Mouse (Mus musculus) kidney, embryonic 16.5 days (tissue): ENCODE data around the gene Enox2. TPM values are rescaled to one million over a fixed set of nuclear protein-coding genes. Genes with fewer than 3 reads are reported as not detected.

Source experiments
- ATAC-seq: fragments of 200-750 bp; cut with Nextera tagmentation; 2 replicates; pipeline ENCODE4 v1.8.0; 2017; ENCODE audit warnings: moderate TSS enrichment; ENCODE audit not compliant: low FRiP score, low TSS enrichment
- H3K27ac ChIP-seq: fragments of 300-500 bp; sonication (generic); 2 replicates; pipeline ENCODE4 v1.5.1; 2014; ENCODE audit warnings: low read length
- H3K27me3 ChIP-seq: fragments of 300-500 bp; sonication (generic); 2 replicates; pipeline ENCODE4 v1.6.1; 2014; ENCODE audit warnings: low read length, control low read depth, mixed read lengths; ENCODE audit not compliant: insufficient read depth
- H3K36me3 ChIP-seq: fragments of 300-500 bp; sonication (generic); 2 replicates; pipeline ENCODE4 v1.6.1; 2014; ENCODE audit warnings: low read length, control low read depth, mixed read lengths; ENCODE audit not compliant: insufficient read depth
- H3K4me1 ChIP-seq: fragments of 300-500 bp; sonication (generic); 2 replicates; pipeline ENCODE4 v1.6.1; 2014; ENCODE audit warnings: low read length, control low read depth, mixed read lengths; ENCODE audit not compliant: insufficient read depth
- H3K4me2 ChIP-seq: fragments of 300-500 bp; sonication (generic); replicated peaks from 2 replicates; pipeline ENCODE4 v1.6.1; 2014; ENCODE audit warnings: low read depth, low read length
- H3K4me3 ChIP-seq: fragments of 300-500 bp; sonication (generic); 2 replicates; pipeline ENCODE4 v1.5.1; 2014; ENCODE audit warnings: mild to moderate bottlenecking, low read length
- H3K9ac ChIP-seq: fragments of 300-500 bp; sonication (generic); replicated peaks from 2 replicates; pipeline ENCODE4 v1.6.1; 2014; ENCODE audit warnings: low read length
- H3K9me3 ChIP-seq: fragments of 300-500 bp; sonication (generic); 2 replicates; pipeline ENCODE4 v1.6.1; 2016; ENCODE audit warnings: low read length, control low read depth
- WGBS: fragments of 180-500 bp; shearing (Covaris S2); extraction: QIAGEN DNeasy Blood & Tissue Kit; methylation state at CpG from one replicate; pipeline ENCODE4 v1.1.7; 2014; 5-methylcytosine and 5-hydroxymethylcytosine counted together
- polyA plus RNA-seq: library from polyadenylated mRNA; unstranded; fragments of >200 nt; fragmentation: Nextera tagmentation; extraction: Ambion mirVana; gene quantifications from 2 replicates; pipeline ENCODE4 v1.2.1, GENCODE M21; 2015

The Enox2 gene
- polyA plus RNA-seq, 1 experiment from 2014 or later = 8.1 TPM

DNA sequence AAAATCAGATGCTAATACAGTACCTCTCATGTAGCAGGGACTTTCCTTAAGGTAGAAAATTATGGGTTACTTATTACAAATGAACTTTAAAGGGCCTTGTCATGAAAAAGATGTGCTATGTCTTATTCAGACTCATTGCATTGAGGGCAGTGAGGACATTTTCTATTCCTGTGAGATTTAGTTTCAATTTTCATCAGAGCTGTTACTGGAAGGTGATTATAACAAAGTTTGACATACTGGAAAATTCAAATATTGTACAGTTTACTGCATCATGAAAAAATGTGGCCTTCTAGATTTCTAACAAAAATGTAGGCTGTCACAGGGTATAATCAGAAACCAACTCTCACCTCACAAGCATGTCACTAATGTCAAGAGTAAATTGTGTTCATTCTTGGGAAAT lies 242.9 kb downstream of the Enox2 start:
- Histone ChIP-seq H3K27me3 (no peaks in the 10 kb centered on the region), H3K27ac (no peak overlapping the region), H3K36me3 (no peaks in the 10 kb centered on the region), H3K9ac (no peak overlapping the region), H3K4me1 (no peaks in the 10 kb centered on the region), H3K4me2 (no peak overlapping the region), H3K9me3 (no peaks in the 10 kb centered on the region), H3K4me3 (no peak overlapping the region)
- no peak for ATAC-seq

DNA sequence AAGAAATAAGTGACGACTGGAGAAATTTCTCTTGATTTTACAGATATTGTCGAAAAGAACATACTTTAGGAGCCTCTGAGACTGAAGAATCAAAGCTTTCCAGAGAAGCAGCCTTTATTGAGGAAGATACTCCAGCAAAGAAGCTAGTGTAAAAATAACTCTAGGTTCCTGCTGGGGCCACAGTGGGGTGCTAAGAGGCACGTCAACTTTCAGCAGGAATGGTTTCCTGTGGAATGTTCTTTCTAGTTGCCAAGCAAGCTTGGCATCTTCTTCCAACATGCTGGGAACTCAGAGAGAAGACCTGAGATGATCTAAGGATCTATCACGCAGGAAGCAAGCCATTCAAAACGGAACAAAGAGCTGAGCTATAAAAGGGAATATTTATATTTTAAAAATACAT lies 278.3 kb downstream of the Enox2 start:
- ATAC-seq = no peak
- 63% methylated on average over 5 of the region's 5 CpGs for WGBS
- Histone ChIP-seq H3K4me1 (no peaks in the 10 kb centered on the region), H3K4me2 (no peak overlapping the region), H3K27me3 (no peaks in the 10 kb centered on the region), H3K9ac (no peak overlapping the region), H3K36me3 (no peaks in the 10 kb centered on the region), H3K4me3 (no peak overlapping the region), H3K27ac (no peak overlapping the region), H3K9me3 (no peaks in the 10 kb centered on the region)

DNA sequence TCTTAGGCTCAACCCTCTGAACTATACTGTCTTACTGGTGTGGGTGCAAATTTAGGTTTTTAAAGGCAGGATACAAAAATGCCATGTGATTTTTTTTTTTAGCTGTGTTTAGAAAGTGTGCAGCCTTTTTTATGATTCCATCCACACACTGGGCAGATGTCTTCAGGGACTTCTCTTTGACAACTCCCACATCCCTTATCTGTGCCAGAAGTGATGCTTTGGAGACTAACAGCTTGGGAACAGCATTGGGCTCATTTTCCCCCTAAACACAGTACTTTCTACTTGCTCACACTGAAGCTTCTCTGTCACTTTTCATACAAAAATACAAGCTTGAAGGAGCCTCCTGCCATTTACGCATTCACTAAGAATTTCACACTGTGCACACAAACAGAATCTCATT lies 282.4 kb downstream of the Enox2 start:
- Histone ChIP-seq H3K27me3 (no peaks in the 10 kb centered on the region), H3K9ac (no peak overlapping the region), H3K4me1 (no peaks in the 10 kb centered on the region), H3K4me2 (no peak overlapping the region), H3K4me3 (no peak overlapping the region), H3K36me3 (no peaks in the 10 kb centered on the region), H3K27ac (no peak overlapping the region), H3K9me3 (no peaks in the 10 kb centered on the region)
- ATAC-seq = no peak
- WGBS = 87% methylated on average over 1 of the region's 1 CpGs

DNA sequence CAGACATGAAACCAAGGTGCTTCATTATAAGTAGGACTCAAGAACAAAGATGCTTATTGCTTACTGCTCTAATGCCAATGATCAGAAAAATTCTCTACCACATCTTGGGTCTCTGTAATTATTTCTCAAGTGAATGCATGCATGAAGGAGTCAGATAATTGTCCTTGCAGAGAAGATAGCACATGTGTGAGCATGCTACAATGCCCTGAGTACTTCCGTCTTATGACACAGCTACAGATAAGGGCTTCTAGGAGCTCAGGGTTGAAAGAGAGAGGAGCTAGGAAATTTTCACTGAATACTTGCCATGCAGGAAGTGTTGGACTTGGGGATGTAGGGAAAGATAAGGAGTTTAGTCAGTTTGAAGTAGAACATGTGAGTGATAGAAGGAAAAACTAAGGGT lies 285.2 kb downstream of the Enox2 start:
- no peak for ATAC-seq
- Histone ChIP-seq H3K9ac (no peak overlapping the region), H3K36me3 (no peaks in the 10 kb centered on the region), H3K4me2 (no peak overlapping the region), H3K9me3 (no peaks in the 10 kb centered on the region), H3K27ac (no peak overlapping the region), H3K4me1 (no peaks in the 10 kb centered on the region), H3K27me3 (no peaks in the 10 kb centered on the region), H3K4me3 (no peak overlapping the region)
- 83% methylated on average over 1 of the region's 1 CpGs for WGBS

DNA sequence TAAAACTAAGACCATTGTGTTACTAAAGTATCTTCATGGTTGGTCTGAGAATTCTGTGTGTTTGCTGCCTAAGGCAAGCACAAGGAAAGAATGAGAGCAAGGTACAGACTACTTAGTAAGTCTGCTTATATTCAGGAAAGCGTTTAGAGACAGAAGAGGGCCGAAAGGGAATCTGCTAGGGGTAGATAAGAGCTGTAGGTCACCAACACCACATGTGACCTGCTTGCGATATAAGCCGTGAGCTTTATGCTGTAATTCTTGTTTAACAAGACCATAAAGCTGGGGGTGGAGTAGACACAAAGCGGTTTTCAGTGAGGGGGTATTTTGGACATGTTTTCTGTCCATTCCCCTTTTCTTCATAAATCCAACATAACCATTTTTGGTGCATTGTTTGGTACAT lies 302.4 kb downstream of the Enox2 start:
- Histone ChIP-seq H3K4me1 (no peaks in the 10 kb centered on the region), H3K9ac (no peak overlapping the region), H3K9me3 (no peaks in the 10 kb centered on the region; the same call in 1 of the 2 replicates), H3K27ac (no peak overlapping the region), H3K4me3 (no peak overlapping the region), H3K27me3 (no peaks in the 10 kb centered on the region), H3K4me2 (no peak overlapping the region), H3K36me3 (no peaks in the 10 kb centered on the region)
- no peak for ATAC-seq
- WGBS = 81% methylated on average over 5 of the region's 5 CpGs

DNA sequence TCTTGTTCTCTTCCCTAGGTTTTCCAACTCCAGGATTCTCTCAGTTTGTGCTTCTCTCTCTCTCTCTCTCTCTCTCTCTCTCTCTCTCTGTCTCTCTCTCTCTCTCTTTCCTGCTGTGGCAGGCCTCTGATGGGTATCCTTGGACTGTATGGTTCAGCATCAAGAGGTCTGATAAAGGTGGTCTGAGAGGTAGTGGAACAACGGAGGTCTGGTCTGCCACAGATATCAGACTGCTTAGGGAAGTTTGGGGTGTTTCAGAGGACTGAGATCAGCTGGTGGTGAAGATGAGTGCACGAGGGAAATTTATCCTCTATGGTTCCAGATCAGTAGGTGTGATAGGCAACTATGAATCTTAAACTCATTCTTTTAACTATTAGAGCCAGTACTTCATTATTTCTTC lies 303.6 kb downstream of the Enox2 start:
- Histone ChIP-seq H3K4me1 (no peaks in the 10 kb centered on the region), H3K27me3 (no peaks in the 10 kb centered on the region), H3K4me2 (no peak overlapping the region), H3K9me3 (no peaks in the 10 kb centered on the region; the same call in 1 of the 2 replicates), H3K4me3 (no peak overlapping the region), H3K36me3 (no peaks in the 10 kb centered on the region), H3K27ac (no peak overlapping the region), H3K9ac (no peak overlapping the region)
- ATAC-seq = no peak
- 86% methylated on average over 2 of the region's 2 CpGs for WGBS

Other genes starting within 250 kb of the Enox2 start
- gene Arhgap36, start 175.7 kb upstream of the Enox2 start, polyA plus RNA-seq = 2.9 and 3.5 TPM in 2 replicates